Mouse (Mus musculus): ENCODE measurements around the gene Dnajc16. TPM values are rescaled to one million over a fixed set of nuclear protein-coding genes. Genes with fewer than 3 reads are reported as not detected.
"Not testable (repeated sequence)": the region's sequence is repeated elsewhere in the genome, so short reads cannot be mapped to it uniquely, and the experiment has no call there.

Dnajc16 gene
- polyA plus RNA-seq, 1 experiment from 2014 or later: 3.7 TPM

DNA sequence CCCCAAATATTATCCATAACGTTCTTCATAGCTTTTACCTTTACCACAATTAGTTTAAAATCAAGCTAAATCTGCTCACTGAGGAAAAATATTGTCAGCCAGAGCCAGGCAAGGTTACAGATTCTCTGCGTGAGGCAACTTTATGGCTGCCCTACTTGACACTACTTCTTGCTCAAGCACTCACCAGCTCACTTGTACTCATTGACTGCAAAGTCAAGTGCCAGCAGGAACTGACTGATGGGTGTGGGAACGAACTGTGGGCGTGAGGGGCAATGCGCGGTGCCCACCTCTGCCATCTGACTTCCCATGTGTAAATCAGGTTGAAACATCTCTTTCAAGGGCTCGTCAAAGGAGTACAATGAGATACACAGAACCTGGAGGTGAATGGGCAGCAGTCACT is 3.3 kb downstream of the Dnajc16 start:
- no peaks in the 10 kb centered on the region for H3K27me3 ChIP-seq (replicated peaks; ENCODE audit: insufficient read depth, low read length)
- H3K27ac ChIP-seq (ENCODE audit: low read length): no peak overlapping the region
- no peak overlapping the region for H3K4me2 ChIP-seq (replicated peaks; ENCODE audit: low read depth, low read length)
- TF ChIP-seq EP300 (IDR thresholded peaks at IDR 0.05) (no peak), CTCF (IDR thresholded peaks at IDR 0.05) (no peak)
- 70% methylated on average over 7 of the region's 7 CpGs for WGBS
- H3K9ac ChIP-seq (replicated peaks; ENCODE audit: low read depth): no peak overlapping the region
- H3K9me3 ChIP-seq (ENCODE audit: low read length): no peaks in the 10 kb centered on the region
- H3K4me3 ChIP-seq (ENCODE audit: low read depth, low read length): no peak overlapping the region
- H3K4me1 ChIP-seq (ENCODE audit: insufficient read depth, low read depth, low read length): peaks cover 6% of the 10 kb centered on the region
- ATAC-seq: no peak
- peaks cover 15% of the 10 kb centered on the region for H3K36me3 ChIP-seq (ENCODE audit: insufficient read depth, low read length)
- DNase-seq (ENCODE audit: low spot score): peak; percentile 79

DNA sequence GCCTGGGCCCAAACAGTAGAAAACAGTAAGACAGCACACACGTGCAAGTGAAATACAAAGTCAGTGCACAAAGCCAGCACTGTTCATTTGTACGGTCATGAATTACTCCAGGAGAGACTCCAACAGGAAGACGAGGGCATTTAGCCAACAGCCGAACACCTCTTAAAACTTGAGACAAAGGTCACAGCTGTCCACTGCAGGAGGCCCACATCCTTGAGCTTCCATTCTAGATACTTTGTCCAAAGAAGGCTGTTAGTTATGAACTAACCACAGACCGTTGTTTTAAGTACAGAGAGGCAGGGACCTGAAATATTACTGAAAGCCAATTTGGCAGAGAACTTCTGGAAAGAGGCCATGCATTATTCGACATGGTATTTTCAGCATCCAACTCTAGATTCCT is 3.7 kb downstream of the Dnajc16 start:
- Histone ChIP-seq H3K4me2 (replicated peaks; ENCODE audit: low read depth, low read length) (no peak overlapping the region), H3K36me3 (ENCODE audit: insufficient read depth, low read length) (peaks cover 15% of the 10 kb centered on the region), H3K9ac (replicated peaks; ENCODE audit: low read depth) (no peak overlapping the region), H3K27me3 (replicated peaks; ENCODE audit: insufficient read depth, low read length) (no peaks in the 10 kb centered on the region), H3K4me1 (ENCODE audit: insufficient read depth, low read depth, low read length) (peaks cover 6% of the 10 kb centered on the region), H3K9me3 (ENCODE audit: low read length) (no peaks in the 10 kb centered on the region), H3K4me3 (ENCODE audit: low read depth, low read length) (no peak overlapping the region), H3K27ac (ENCODE audit: low read length) (0 out of 2 replicates have a peak overlapping the region, but pooled peaks have one; percentile 6)
- no peak for TF ChIP-seq EP300 (IDR thresholded peaks at IDR 0.05)
- TF ChIP-seq CTCF (IDR thresholded peaks at IDR 0.05): no peak
- DNase-seq (ENCODE audit: low spot score) (no peak), ATAC-seq (no peak)
- WGBS: 37% methylated on average over 6 of the region's 6 CpGs

DNA sequence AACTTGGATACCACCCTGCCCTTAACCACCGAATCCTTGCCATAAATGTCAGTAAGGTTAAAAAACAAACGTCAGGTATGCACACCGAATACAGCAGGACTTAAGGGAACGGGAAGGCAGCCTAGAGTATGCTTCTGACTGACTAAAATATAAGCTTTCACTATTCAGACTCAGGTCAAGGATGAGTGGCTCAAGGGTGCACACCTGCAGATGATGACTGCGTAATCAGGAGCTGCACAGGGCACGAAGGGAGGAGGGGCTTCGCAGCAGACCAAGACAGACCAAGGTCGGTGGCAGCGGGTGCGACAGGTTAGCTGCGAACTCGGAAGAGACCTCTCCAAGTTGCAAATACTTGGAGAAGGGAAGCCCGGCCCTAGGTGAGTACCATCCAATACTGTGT is 4.6 kb downstream of the Dnajc16 start:
- 0 out of 2 replicates have a peak overlapping the region, but pooled peaks have one; percentile 6 for H3K27ac ChIP-seq (ENCODE audit: low read length)
- TF ChIP-seq EP300 (IDR thresholded peaks at IDR 0.05): no peak
- TF ChIP-seq CTCF (IDR thresholded peaks at IDR 0.05): no peak
- WGBS: 67% methylated on average over 13 of the region's 13 CpGs
- no peak overlapping the region for H3K4me3 ChIP-seq (ENCODE audit: low read depth, low read length)
- H3K9me3 ChIP-seq (ENCODE audit: low read length): no peaks in the 10 kb centered on the region
- no peak overlapping the region for H3K4me2 ChIP-seq (replicated peaks; ENCODE audit: low read depth, low read length)
- H3K9ac ChIP-seq (replicated peaks; ENCODE audit: low read depth): no peak overlapping the region
- H3K4me1 ChIP-seq (ENCODE audit: insufficient read depth, low read depth, low read length): peaks cover 6% of the 10 kb centered on the region
- ATAC-seq (no peak), DNase-seq (ENCODE audit: low spot score) (peak; percentile 40)
- H3K36me3 ChIP-seq (ENCODE audit: insufficient read depth, low read length): peaks cover 15% of the 10 kb centered on the region
- no peaks in the 10 kb centered on the region for H3K27me3 ChIP-seq (replicated peaks; ENCODE audit: insufficient read depth, low read length)

DNA sequence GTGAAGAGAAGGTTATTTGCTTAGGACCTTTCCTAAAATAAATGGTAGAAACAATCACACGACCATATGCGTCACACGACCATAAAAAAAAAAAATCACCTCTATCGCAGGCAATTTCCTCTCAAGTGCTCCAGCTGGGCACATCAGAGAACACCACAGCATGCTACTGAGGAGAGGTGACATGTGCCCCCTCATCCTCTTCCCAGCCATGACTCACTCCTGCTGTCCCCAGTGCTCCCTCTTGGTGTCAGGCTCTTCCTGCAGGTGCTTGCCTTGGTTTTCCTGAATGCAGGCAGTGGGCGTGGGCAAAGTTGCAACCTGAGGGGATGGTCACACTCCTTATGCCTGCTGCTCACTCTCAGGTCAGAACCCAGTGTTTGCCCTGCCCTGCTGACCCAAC is 5.9 kb downstream of the Dnajc16 start:
- Histone ChIP-seq H3K9ac (replicated peaks; ENCODE audit: low read depth) (no peak overlapping the region), H3K27me3 (replicated peaks; ENCODE audit: insufficient read depth, low read length) (no peaks in the 10 kb centered on the region), H3K9me3 (ENCODE audit: low read length) (no peaks in the 10 kb centered on the region), H3K27ac (ENCODE audit: low read length) (no peak overlapping the region), H3K36me3 (ENCODE audit: insufficient read depth, low read length) (peaks cover 15% of the 10 kb centered on the region), H3K4me2 (replicated peaks; ENCODE audit: low read depth, low read length) (no peak overlapping the region), H3K4me1 (ENCODE audit: insufficient read depth, low read depth, low read length) (peaks cover 3% of the 10 kb centered on the region), H3K4me3 (ENCODE audit: low read depth, low read length) (no peak overlapping the region)
- ATAC-seq (no peak), DNase-seq (ENCODE audit: low spot score) (no peak)
- WGBS: 79% methylated on average over 5 of the region's 5 CpGs
- TF ChIP-seq EP300 (IDR thresholded peaks at IDR 0.05): no peak
- TF ChIP-seq CTCF (IDR thresholded peaks at IDR 0.05): peak; percentile 33

DNA sequence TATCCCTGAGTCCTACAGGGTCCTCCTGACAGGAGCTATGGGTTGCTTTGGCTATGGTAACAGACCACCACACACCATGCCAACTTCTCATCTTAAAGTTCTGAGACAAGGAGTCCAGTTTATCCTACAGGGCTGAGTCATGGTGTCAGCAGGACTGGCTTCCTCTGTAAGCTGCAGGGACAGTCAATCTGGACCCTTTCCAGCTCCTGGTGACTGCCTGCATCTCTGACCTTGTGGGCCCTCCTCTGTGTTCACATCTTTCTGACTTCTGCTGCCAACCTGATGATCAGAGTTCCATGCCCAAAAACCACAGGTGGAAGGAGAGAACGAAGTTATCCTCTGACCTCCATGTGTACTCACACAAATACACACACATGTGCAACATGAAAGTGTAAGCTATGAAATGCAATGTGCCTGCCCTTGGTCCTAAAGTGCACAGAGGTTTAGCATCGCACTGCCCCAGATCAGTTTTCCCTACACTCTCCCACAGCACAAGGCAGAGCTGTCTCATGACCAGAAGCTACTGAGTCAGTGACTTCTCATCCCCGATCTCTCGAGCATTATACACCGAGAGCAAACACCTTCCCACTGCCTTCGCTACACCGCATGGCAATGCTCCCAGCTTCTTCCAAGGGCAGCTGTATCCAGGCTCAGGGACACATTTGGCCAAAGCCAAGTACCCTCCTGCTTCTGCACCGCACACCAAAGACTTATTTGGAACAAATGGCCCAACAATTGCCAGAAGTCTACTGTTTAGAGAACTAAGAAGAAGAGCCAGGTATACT is 9.3 kb downstream of the Dnajc16 start:
- peaks cover 29% of the 10 kb centered on the region for H3K36me3 ChIP-seq (ENCODE audit: insufficient read depth, low read length)

GRCm38 (mm10) chr4:141779828-141780227 is 10.9 kb downstream of the Dnajc16 start:
- WGBS: 87% methylated on average over 8 of the region's 8 CpGs
- H3K4me3 ChIP-seq (ENCODE audit: low read depth, low read length): no peak overlapping the region
- H3K36me3 ChIP-seq (ENCODE audit: insufficient read depth, low read length): peaks cover 31% of the 10 kb centered on the region
- DNase-seq (ENCODE audit: low spot score) (no peak), ATAC-seq (no peak)
- no peak overlapping the region for H3K27ac ChIP-seq (ENCODE audit: low read length)
- no peak overlapping the region for H3K4me2 ChIP-seq (replicated peaks; ENCODE audit: low read depth, low read length)
- no peaks in the 10 kb centered on the region for H3K27me3 ChIP-seq (replicated peaks; ENCODE audit: insufficient read depth, low read length)
- H3K4me1 ChIP-seq (ENCODE audit: insufficient read depth, low read depth, low read length): no peaks in the 10 kb centered on the region
- no peaks in the 10 kb centered on the region for H3K9me3 ChIP-seq (ENCODE audit: low read length)
- H3K9ac ChIP-seq (replicated peaks; ENCODE audit: low read depth): no peak overlapping the region
- TF ChIP-seq CTCF (IDR thresholded peaks at IDR 0.05) (no peak), EP300 (IDR thresholded peaks at IDR 0.05) (no peak)

More for the DNA sequence above, 9.3 kb downstream of the Dnajc16 start:
- TF ChIP-seq CTCF (IDR thresholded peaks at IDR 0.05) (no peak), EP300 (IDR thresholded peaks at IDR 0.05) (no peak)
- Histone ChIP-seq H3K4me2 (replicated peaks; ENCODE audit: low read depth, low read length) (no peak overlapping the region), H3K9me3 (ENCODE audit: low read length) (no peaks in the 10 kb centered on the region), H3K27ac (ENCODE audit: low read length) (no peak overlapping the region), H3K4me3 (ENCODE audit: low read depth, low read length) (no peak overlapping the region), H3K27me3 (replicated peaks; ENCODE audit: insufficient read depth, low read length) (no peaks in the 10 kb centered on the region), H3K9ac (replicated peaks; ENCODE audit: low read depth) (no peak overlapping the region), H3K4me1 (ENCODE audit: insufficient read depth, low read depth, low read length) (no peaks in the 10 kb centered on the region)
- no peak for ATAC-seq
- no peak for DNase-seq (ENCODE audit: low spot score)
- 93% methylated on average over 8 of the region's 8 CpGs for WGBS

GRCm38 (mm10) chr4:141773019-141773418 is 17.7 kb downstream of the Dnajc16 start:
- H3K9ac ChIP-seq (replicated peaks; ENCODE audit: low read depth); H3K4me2 ChIP-seq (replicated peaks; ENCODE audit: low read depth, low read length); ATAC-seq; H3K27ac ChIP-seq (ENCODE audit: low read length); H3K9me3 ChIP-seq (ENCODE audit: low read length); DNase-seq (ENCODE audit: low spot score); H3K4me1 ChIP-seq (ENCODE audit: insufficient read depth, low read depth, low read length); H3K27me3 ChIP-seq (replicated peaks; ENCODE audit: insufficient read depth, low read length); H3K4me3 ChIP-seq (ENCODE audit: low read depth, low read length): not testable (repeated sequence)
- H3K36me3 ChIP-seq (ENCODE audit: insufficient read depth, low read length): peaks cover 42% of the 10 kb centered on the region; the same call in 1 of the 2 replicates
- WGBS: 82% methylated on average over 4 of the region's 4 CpGs
